Mouse (Mus musculus): ENCODE measurements around the gene Art3. TPM values are rescaled to one million over a fixed set of nuclear protein-coding genes. Genes with fewer than 3 reads are reported as not detected.

Gene Art3
- polyA plus RNA-seq, 1 experiment from 2014 or later = 9.0 TPM

DNA sequence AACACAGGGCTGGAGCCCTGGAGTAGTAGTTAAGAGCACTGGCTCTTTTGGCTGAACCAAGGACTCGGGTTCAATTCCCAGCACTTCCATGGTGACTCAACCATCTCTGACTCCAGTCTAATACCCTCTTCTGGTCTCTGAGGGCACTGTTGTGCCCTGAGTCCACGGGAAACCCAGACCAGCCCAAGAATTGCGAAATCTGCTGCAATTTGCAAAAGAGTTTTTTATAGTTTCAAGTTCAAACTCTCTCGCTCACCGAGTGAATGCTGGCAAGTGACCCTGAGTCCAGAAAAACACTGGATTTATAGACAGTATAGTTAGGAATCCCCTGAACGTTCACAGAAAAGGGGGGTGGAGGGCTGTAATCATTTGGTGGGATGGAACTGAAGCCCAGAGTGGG lies 38.8 kb downstream of the Art3 start:
- H3K4me1 ChIP-seq = peaks cover 9% of the 10 kb centered on the region
- no peak for ATAC-seq (ENCODE audit: low FRiP score, low read depth)
- no peak overlapping the region for H3K4me3 ChIP-seq
- 74% methylated on average over 6 of the region's 6 CpGs for WGBS
- no peak overlapping the region for H3K4me2 ChIP-seq (replicated peaks)
- no peaks in the 10 kb centered on the region for H3K36me3 ChIP-seq
- H3K27ac ChIP-seq = no peak overlapping the region
- H3K9ac ChIP-seq = no peak overlapping the region
- H3K27me3 ChIP-seq (replicated peaks) = no peaks in the 10 kb centered on the region
- H3K9me3 ChIP-seq = no peaks in the 10 kb centered on the region

DNA sequence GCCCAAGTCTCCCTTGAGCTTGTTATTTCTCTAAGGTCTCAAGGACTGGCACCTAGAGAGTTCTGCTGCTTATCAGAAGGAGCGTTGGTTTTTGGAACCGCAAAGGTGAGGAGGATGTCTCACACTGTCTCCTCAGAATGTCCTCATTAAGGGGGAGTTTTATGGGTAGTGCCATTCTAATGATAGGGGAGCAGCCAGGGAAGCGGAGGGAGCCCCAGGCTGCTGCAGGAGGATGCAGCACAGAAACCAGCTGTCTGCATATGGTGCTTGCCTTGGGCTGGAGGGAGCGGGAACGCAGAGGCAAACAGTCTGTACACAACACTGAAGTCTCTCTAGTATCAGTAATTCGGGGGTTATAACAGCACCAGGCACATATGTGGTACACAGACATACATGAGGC lies 39.3 kb downstream of the Art3 start:
- Histone ChIP-seq H3K9ac (no peak overlapping the region), H3K4me3 (no peak overlapping the region), H3K27me3 (replicated peaks) (no peaks in the 10 kb centered on the region), H3K4me1 (peaks cover 9% of the 10 kb centered on the region), H3K27ac (no peak overlapping the region), H3K36me3 (no peaks in the 10 kb centered on the region), H3K9me3 (no peaks in the 10 kb centered on the region), H3K4me2 (replicated peaks) (no peak overlapping the region)
- peak; percentile 38; the same call in 1 of the 2 replicates for ATAC-seq (ENCODE audit: low FRiP score, low read depth)
- WGBS = 60% methylated on average over 6 of the region's 6 CpGs

GRCm38 (mm10) chr5:92371361-92371976 lies 39.8 kb downstream of the Art3 start:
- no peaks in the 10 kb centered on the region for H3K9me3 ChIP-seq
- 64% methylated on average over 14 of the region's 14 CpGs for WGBS
- peak; percentile 36; the same call in 1 of the 2 replicates for ATAC-seq (ENCODE audit: low FRiP score, low read depth)
- H3K4me1 ChIP-seq = peaks cover 9% of the 10 kb centered on the region
- no peak overlapping the region for H3K4me2 ChIP-seq (replicated peaks)
- H3K36me3 ChIP-seq = no peaks in the 10 kb centered on the region
- H3K9ac ChIP-seq = no peak overlapping the region
- H3K27ac ChIP-seq = no peak overlapping the region
- H3K4me3 ChIP-seq = no peak overlapping the region
- no peaks in the 10 kb centered on the region for H3K27me3 ChIP-seq (replicated peaks)

GRCm38 (mm10) chr5:92372605-92373004 lies 41.0 kb downstream of the Art3 start:
- H3K4me3 ChIP-seq = no peak overlapping the region
- 76% methylated on average over 2 of the region's 2 CpGs for WGBS
- peaks cover 9% of the 10 kb centered on the region for H3K4me1 ChIP-seq
- no peak overlapping the region for H3K9ac ChIP-seq
- no peak overlapping the region for H3K4me2 ChIP-seq (replicated peaks)
- no peak overlapping the region for H3K27ac ChIP-seq
- no peaks in the 10 kb centered on the region for H3K27me3 ChIP-seq (replicated peaks)
- H3K36me3 ChIP-seq = no peaks in the 10 kb centered on the region
- no peaks in the 10 kb centered on the region for H3K9me3 ChIP-seq
- no peak for ATAC-seq (ENCODE audit: low FRiP score, low read depth)

- Histone ChIP-seq H3K4me1 (peaks cover 5% of the 10 kb centered on the region; the same call in 1 of the 2 replicates), H3K9me3 (no peaks in the 10 kb centered on the region), H3K9ac (no peak overlapping the region), H3K27ac (no peak overlapping the region), H3K36me3 (no peaks in the 10 kb centered on the region), H3K27me3 (replicated peaks) (no peaks in the 10 kb centered on the region), H3K4me2 (replicated peaks) (no peak overlapping the region), H3K4me3 (no peak overlapping the region)
- ATAC-seq (ENCODE audit: low FRiP score, low read depth) = no peak
- WGBS = 58% methylated on average over 6 of the region's 6 CpGs
Observed at GRCm38 (mm10) chr5:92374721-92375142, 43.1 kb downstream of the Art3 start.

- Histone ChIP-seq H3K36me3 (no peaks in the 10 kb centered on the region), H3K27ac (no peak overlapping the region), H3K4me3 (no peak overlapping the region), H3K9me3 (no peaks in the 10 kb centered on the region), H3K9ac (no peak overlapping the region), H3K27me3 (replicated peaks) (no peaks in the 10 kb centered on the region), H3K4me1 (peaks cover 5% of the 10 kb centered on the region; the same call in 1 of the 2 replicates), H3K4me2 (replicated peaks) (no peak overlapping the region)
- ATAC-seq (ENCODE audit: low FRiP score, low read depth) = no peak
- WGBS = 78% methylated on average over 17 of the region's 17 CpGs
Observed at GRCm38 (mm10) chr5:92375368-92375767, 43.7 kb downstream of the Art3 start.

GRCm38 (mm10) chr5:92376795-92377405 lies 45.3 kb downstream of the Art3 start:
- H3K4me2 ChIP-seq (replicated peaks) = no peak overlapping the region
- H3K4me1 ChIP-seq = no peaks in the 10 kb centered on the region
- H3K27me3 ChIP-seq (replicated peaks) = no peaks in the 10 kb centered on the region
- H3K9me3 ChIP-seq = no peaks in the 10 kb centered on the region
- H3K9ac ChIP-seq = no peak overlapping the region
- no peaks in the 10 kb centered on the region for H3K36me3 ChIP-seq
- WGBS = 56% methylated on average over 13 of the region's 13 CpGs
- H3K27ac ChIP-seq = no peak overlapping the region
- H3K4me3 ChIP-seq = no peak overlapping the region
- no peak for ATAC-seq (ENCODE audit: low FRiP score, low read depth)

GRCm38 (mm10) chr5:92381550-92382348 lies 50.1 kb downstream of the Art3 start:
- ATAC-seq (ENCODE audit: low FRiP score, low read depth) = peak; percentile 77

GRCm38 (mm10) chr5:92382349-92382679 lies 50.7 kb downstream of the Art3 start:
- 62% methylated on average over 9 of the region's 9 CpGs for WGBS
- no peak overlapping the region for H3K27ac ChIP-seq
- H3K9me3 ChIP-seq = no peaks in the 10 kb centered on the region
- H3K4me2 ChIP-seq (replicated peaks) = no peak overlapping the region
- H3K27me3 ChIP-seq (replicated peaks) = no peaks in the 10 kb centered on the region
- H3K4me3 ChIP-seq = no peak overlapping the region
- ATAC-seq (ENCODE audit: low FRiP score, low read depth) = no peak
- H3K9ac ChIP-seq = no peak overlapping the region
- H3K4me1 ChIP-seq = no peaks in the 10 kb centered on the region; the same call in 1 of the 2 replicates
- no peaks in the 10 kb centered on the region for H3K36me3 ChIP-seq

More at GRCm38 (mm10) chr5:92381550-92382348, 50.1 kb downstream of the Art3 start:
- no peaks in the 10 kb centered on the region; the same call in 1 of the 2 replicates for H3K4me1 ChIP-seq
- 38% methylated on average over 12 of the region's 12 CpGs for WGBS
- H3K27ac ChIP-seq = no peak overlapping the region
- H3K27me3 ChIP-seq (replicated peaks) = no peaks in the 10 kb centered on the region
- H3K9me3 ChIP-seq = no peaks in the 10 kb centered on the region
- H3K4me2 ChIP-seq (replicated peaks) = no peak overlapping the region
- no peak overlapping the region for H3K9ac ChIP-seq
- H3K36me3 ChIP-seq = no peaks in the 10 kb centered on the region
- H3K4me3 ChIP-seq = no peak overlapping the region

DNA sequence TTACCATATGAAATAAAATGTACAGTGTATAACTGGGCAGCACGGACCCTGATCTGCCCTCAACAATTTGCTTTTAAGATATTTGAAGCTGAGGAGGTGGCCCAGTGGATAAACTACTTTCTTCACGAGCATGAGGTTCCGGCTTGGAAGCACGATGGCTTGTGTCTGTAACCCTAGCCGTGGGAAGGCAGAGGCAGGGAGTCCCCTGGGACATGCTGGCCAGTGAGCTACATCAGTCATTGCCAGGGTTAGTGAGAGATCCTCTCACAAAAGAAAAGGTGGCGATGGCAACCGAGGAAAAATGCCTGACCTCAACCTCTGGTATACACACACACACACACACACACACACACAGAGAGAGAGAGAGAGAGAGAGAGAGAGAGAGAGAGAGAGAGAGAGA lies 52.1 kb downstream of the Art3 start:
- Histone ChIP-seq H3K4me2 (replicated peaks) (no peak overlapping the region), H3K27ac (no peak overlapping the region), H3K9me3 (no peaks in the 10 kb centered on the region), H3K36me3 (no peaks in the 10 kb centered on the region), H3K4me3 (no peak overlapping the region), H3K4me1 (no peaks in the 10 kb centered on the region; the same call in 1 of the 2 replicates), H3K9ac (no peak overlapping the region), H3K27me3 (replicated peaks) (no peaks in the 10 kb centered on the region)
- ATAC-seq (ENCODE audit: low FRiP score, low read depth) = no peak
- 52% methylated on average over 7 of the region's 7 CpGs for WGBS

GRCm38 (mm10) chr5:92384855-92385254 lies 53.2 kb downstream of the Art3 start:
- H3K4me2 ChIP-seq (replicated peaks) = no peak overlapping the region
- H3K4me3 ChIP-seq = no peak overlapping the region
- no peak for ATAC-seq (ENCODE audit: low FRiP score, low read depth)
- 47% methylated on average over 7 of the region's 7 CpGs for WGBS
- no peaks in the 10 kb centered on the region for H3K9me3 ChIP-seq
- H3K9ac ChIP-seq = no peak overlapping the region
- H3K27me3 ChIP-seq (replicated peaks) = 0 out of 2 replicates have a peak, but pooled peaks cover under 1% of the 10 kb centered on the region
- no peaks in the 10 kb centered on the region for H3K36me3 ChIP-seq
- H3K4me1 ChIP-seq = no peaks in the 10 kb centered on the region; the same call in 1 of the 2 replicates
- no peak overlapping the region for H3K27ac ChIP-seq

GRCm38 (mm10) chr5:92386102-92386501 lies 54.5 kb downstream of the Art3 start:
- Histone ChIP-seq H3K4me1 (no peaks in the 10 kb centered on the region; the same call in 1 of the 2 replicates), H3K36me3 (no peaks in the 10 kb centered on the region), H3K4me2 (replicated peaks) (no peak overlapping the region), H3K4me3 (no peak overlapping the region), H3K9ac (no peak overlapping the region), H3K27ac (no peak overlapping the region), H3K27me3 (replicated peaks) (0 out of 2 replicates have a peak, but pooled peaks cover 3% of the 10 kb centered on the region), H3K9me3 (no peaks in the 10 kb centered on the region)
- no peak for ATAC-seq (ENCODE audit: low FRiP score, low read depth)
- 89% methylated on average over 5 of the region's 5 CpGs for WGBS

All from neural tube, embryonic 12.5 days (tissue).